Mouse (Mus musculus) neutrophil, adult 5-6 weeks (primary cell): ENCODE measurements around the gene Psmg3. TPM values are rescaled to one million over a fixed set of nuclear protein-coding genes. Genes with fewer than 3 reads are reported as not detected.

Experiments
- ATAC-seq: fragments of 151-379, 151-347 bp; 2 replicates; pipeline ENCODE4 v1.8.0; 2017; ENCODE audit warnings: mild to moderate bottlenecking, moderate TSS enrichment; ENCODE audit not compliant: insufficient number of reproducible peaks, poor library complexity, low FRiP score, severe bottlenecking; ENCODE audit errors: extremely low read depth
- total RNA-seq: library from RNA; stranded (forward); fragments of 200-1000 nt; gene quantifications from 2 replicates; pipeline ENCODE4 v1.2.3, GENCODE M21; 2017

Gene Psmg3
- total RNA-seq, result 9.1 and 13.2 TPM in 2 replicates

- peak; percentile 86 for ATAC-seq
Observed at GRCm38 (mm10) chr5:139826357-139827055, at the start of gene Psmg3, which contains the start of gene Gm26938. TSS of gene Psmg3 (minus strand) at chr5:139826885. TSS of gene Gm26938 (minus strand) at chr5:139826407.

GRCm38 (mm10) chr5:139871526-139871925 lies 44.8 kb upstream of the Psmg3 start:
- ATAC-seq, result no peak

- ATAC-seq, result no peak
Observed at GRCm38 (mm10) chr5:139870886-139871285, 44.2 kb upstream of the Psmg3 start.

GRCm38 (mm10) chr5:139862759-139863158 lies 36.1 kb upstream of the Psmg3 start:
- ATAC-seq, result no peak

GRCm38 (mm10) chr5:139860328-139861104 lies 33.8 kb upstream of the Psmg3 start:
- ATAC-seq, result no peak

GRCm38 (mm10) chr5:139849626-139850320 lies 23.1 kb upstream of the Psmg3 start:
- no peak for ATAC-seq

GRCm38 (mm10) chr5:139839142-139839541 lies 12.5 kb upstream of the Psmg3 start:
- ATAC-seq, result no peak

DNA sequence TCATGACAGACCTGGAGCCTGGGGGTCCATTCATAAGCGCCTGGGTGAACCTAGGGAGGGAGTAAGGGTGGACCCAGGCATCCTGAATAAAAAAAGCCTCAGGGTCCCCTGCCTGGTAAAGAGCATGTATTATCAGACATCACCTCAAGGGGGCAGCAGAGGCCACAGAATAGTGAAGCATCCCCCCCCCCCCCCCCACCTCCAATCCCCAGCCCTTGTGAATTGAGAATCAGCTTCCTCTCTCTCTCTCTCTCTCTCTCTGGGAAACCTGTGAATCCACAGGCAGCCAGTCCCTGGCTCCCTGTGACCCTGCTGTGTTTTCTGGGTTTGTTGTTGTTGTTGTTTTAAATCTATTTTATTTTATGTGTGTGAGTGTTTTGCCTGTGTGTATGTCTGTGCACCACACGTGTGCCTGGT lies 11.8 kb upstream of the Psmg3 start:
- peak; percentile 52 for ATAC-seq

DNA sequence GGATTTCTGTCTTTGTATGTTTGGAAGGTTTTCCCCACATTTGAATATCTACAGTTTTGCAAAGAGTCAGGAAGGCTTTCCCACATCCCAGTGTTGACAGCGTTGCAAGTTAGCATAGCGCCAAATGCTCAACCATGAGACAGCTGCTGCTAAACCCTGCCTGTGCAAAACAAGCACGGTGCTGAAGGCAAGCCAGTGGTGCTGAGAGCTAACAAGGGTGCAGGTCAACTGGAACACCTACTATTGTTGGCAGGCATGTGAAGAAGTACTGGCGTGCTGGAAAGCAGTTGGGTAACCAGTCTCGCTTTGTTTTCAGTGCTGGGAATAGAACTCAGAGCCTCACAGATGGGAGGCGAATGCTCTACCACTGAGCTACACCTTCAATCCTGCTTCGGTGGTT lies 9.0 kb upstream of the Psmg3 start:
- ATAC-seq, result no peak

DNA sequence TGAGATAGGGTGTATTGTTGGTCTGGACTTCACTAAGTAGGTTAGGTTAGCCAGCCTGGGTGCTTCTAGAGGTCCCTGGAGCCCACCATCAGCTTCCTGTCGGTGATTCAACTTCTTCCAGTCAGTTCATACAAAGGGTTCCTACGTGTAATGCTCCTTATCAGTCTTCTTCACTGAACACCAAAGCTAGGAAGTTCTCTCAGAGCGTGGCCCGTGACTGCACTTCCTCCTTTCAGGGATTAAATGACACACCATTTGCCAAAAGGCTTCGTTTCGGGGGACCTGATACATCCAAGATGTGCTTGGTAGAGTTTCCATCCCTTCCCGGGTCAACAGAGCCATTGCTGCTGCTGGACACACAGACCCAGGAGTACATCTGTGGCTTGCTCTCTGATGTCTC lies 5.4 kb upstream of the Psmg3 start:
- ATAC-seq, result no peak

GRCm38 (mm10) chr5:139830734-139831133 lies 4.0 kb upstream of the Psmg3 start:
- peak; percentile 83 for ATAC-seq

GRCm38 (mm10) chr5:139829384-139829783 lies 2.7 kb upstream of the Psmg3 start:
- ATAC-seq, result no peak

DNA sequence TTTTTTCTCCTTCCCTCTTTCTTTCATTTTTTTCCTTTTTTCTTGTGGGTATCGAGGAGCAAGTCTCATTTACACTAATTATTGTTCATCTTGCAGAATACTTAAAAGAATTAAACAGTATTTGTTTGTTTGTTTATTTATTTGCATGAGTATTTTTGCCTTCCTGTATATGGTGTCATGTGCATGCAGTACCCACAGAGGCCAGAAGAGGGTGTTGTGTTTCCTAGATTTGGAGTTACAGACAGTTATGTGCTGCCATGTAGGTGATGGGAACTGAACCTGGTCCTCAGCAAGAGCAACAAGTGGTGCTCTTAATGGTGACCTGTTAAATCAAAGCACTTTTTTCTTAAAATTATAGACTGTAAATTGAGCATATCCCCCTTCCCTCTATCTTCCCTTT lies 908 bp upstream of the Psmg3 start:
- no peak for ATAC-seq

DNA sequence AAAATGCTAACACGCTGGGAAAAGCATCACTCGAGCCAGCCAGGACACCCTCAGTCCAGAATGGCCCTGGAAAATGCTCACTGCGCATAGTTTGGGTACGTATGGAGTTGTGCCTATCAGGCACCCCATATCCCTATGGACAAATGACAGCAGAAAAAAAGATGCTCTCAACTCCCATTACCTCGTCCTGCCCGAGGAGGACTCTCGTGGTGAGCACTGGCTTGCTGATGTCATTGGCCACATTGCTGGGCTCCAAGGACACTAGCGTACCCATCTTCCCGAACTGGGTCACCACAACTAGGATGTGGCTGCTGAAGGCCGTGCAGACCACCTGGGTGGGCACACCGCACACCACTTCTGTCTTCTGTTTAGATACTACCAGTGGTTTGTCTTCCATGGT lies 738 bp downstream of the Psmg3 start:
- no peak for ATAC-seq

- no peak for ATAC-seq
Observed at GRCm38 (mm10) chr5:139824531-139824930, 2.2 kb downstream of the Psmg3 start.

- no peak for ATAC-seq
Observed at GRCm38 (mm10) chr5:139821466-139822459, 4.9 kb downstream of the Psmg3 start.

GRCm38 (mm10) chr5:139819538-139820181 lies 7.0 kb downstream of the Psmg3 start, which contains the start of gene Tmem184a:
TSS of gene Tmem184a (minus strand) at chr5:139819917.
- ATAC-seq, result no peak

- peak; percentile 21; the same call in 1 of the 2 replicates for ATAC-seq
Observed at GRCm38 (mm10) chr5:139818801-139819200, 7.9 kb downstream of the Psmg3 start.
